Mouse (Mus musculus) cerebellum, adult 2 months (tissue): ENCODE measurements at regions not wholly inside any gene's neighbourhood (a gene's known extent, or its start where the extent isn't known, plus 50 kb on each side); places are given as distances from the start of the nearest gene placed in this dataset.

Experiments
- CTCF ChIP-seq: fragments of 200-500 bp; IDR thresholded peaks from 2 replicates; pipeline ENCODE4 v1.5.1; 2011; ENCODE audit warnings: low read depth, mild to moderate bottlenecking, control low read depth, low read length, moderate library complexity, borderline replicate concordance; ENCODE audit not compliant: insufficient read depth
- POLR2A ChIP-seq: fragments of 200-500 bp; IDR thresholded peaks from 2 replicates; pipeline ENCODE4 v1.6.1; 2011; ENCODE audit warnings: low read length, control low read depth, borderline replicate concordance; ENCODE audit not compliant: insufficient read depth

- no peak for TF ChIP-seq CTCF
- TF ChIP-seq POLR2A, result no peak
Observed at GRCm38 (mm10) chr6:74271156-74271897, 801.9 kb upstream of the 4931417E11Rik start.
